Mouse (Mus musculus): ENCODE data around the gene Rbfox2. TPM values are rescaled to one million over a fixed set of nuclear protein-coding genes. Genes with fewer than 3 reads are reported as not detected.

Gene Rbfox2
- polyA plus RNA-seq (2017; shearing (Covaris generic)), result not detected

GRCm38 (mm10) chr15:77306547-77307261 is at the start of gene Rbfox2:
Gene Rbfox2 (minus strand): TSS chr15:77307004.

GRCm38 (mm10) chr15:77050570-77050969 is 256.2 kb downstream of the Rbfox2 start, which contains the start of gene Mb:
Gene Mb (minus strand): TSS chr15:77050670.

GRCm38 (mm10) chr15:77044597-77045320 is 262.0 kb downstream of the Rbfox2 start, which contains the start of gene Apol6:
Gene Apol6 (plus strand): TSS chr15:77044729.

Other genes starting within 250 kb of the Rbfox2 start
- not detected for gene Apol7a, start 92.1 kb upstream of the Rbfox2 start, polyA plus RNA-seq (2017; shearing (Covaris generic))
- gene Apol9a, start 104.1 kb upstream of the Rbfox2 start, polyA plus RNA-seq (2017; shearing (Covaris generic)), result 3.5 TPM
- gene Apol7b, start 140.5 kb upstream of the Rbfox2 start, polyA plus RNA-seq (2017; shearing (Covaris generic)), result 1.2 TPM
- not detected for gene Apol10a, start 170.0 kb upstream of the Rbfox2 start, polyA plus RNA-seq (2017; shearing (Covaris generic))
- not detected for gene Apol11a, start 201.3 kb upstream of the Rbfox2 start, polyA plus RNA-seq (2017; shearing (Covaris generic))
- 0.26 TPM for gene Apol7c, start 226.3 kb upstream of the Rbfox2 start, polyA plus RNA-seq (2017; shearing (Covaris generic))